Mouse (Mus musculus) cerebellum, postnatal 4 days (tissue): ENCODE measurements at regions not wholly inside any gene's neighbourhood (a gene's known extent, or its start where the extent isn't known, plus 50 kb on each side); places are given as distances from the start of the nearest gene placed in this dataset.

ENCODE experiments used
- DNase-seq, 2 experiments: peaks; one replicate each; pipeline ENCODE4 v3.0.0; 2022; ENCODE audit warnings: low spot score in 2 of 2, mixed read lengths in 1 of 2

DNA sequence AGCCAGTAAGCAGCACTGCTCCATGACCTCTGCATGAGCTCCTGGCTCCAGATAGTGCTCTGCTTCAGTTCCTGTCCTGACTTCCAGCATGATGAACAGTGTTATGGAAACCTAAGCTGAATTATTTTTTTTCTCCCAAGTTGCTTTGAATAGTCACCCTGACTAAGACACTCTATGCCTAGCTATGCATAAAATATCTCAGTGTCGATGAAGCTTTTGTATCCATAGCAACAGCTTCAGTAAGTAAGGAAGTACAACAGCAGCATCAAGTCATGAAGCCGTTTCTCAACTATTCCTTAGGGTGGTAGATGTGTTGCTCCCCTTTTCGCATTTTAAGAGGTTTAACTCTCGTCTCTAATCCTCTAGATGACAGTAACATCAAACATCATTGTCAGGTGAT lies 228.4 kb upstream of the Gpc5 start:
- DNase-seq, result no peak

DNA sequence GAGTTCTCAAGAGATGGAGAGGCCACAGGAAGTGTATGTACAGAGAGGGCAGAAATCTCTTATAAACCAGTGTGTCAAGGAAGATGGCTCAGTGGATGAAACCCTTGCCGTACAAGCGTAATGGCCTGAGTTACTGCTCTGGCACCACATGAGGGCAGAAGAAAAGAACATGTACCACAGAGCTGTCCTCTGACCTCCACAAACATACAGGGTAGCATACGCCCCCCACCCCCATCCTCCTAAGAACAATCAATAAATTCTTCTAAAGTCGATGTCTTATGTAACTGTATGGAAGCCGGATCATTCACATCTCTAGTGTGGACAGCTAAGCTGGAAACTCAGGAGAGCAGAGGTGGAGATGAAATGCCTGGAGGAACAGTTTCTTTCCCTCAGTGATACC lies 227.9 kb upstream of the Gpc5 start:
- DNase-seq, result no peak

DNA sequence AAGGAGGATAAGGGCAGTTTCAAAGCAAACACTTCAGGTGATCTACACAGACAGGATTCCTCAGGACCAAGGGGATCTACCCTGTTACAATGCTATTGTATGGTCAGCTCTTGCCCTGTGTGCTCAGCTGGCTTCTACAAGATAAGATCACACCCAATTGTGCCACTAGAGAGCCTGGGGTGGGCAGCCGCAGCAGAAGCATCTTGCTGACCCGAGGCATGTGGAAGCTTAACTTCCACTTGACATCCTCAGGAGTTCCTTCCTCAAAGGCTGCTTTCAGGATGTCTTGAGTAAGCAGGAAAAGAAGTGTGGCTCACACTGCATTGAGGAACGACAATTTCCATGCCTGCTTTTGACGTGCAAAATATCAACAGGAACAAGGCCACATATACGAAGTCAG lies 222.8 kb upstream of the Gpc5 start:
- no peak for DNase-seq

DNA sequence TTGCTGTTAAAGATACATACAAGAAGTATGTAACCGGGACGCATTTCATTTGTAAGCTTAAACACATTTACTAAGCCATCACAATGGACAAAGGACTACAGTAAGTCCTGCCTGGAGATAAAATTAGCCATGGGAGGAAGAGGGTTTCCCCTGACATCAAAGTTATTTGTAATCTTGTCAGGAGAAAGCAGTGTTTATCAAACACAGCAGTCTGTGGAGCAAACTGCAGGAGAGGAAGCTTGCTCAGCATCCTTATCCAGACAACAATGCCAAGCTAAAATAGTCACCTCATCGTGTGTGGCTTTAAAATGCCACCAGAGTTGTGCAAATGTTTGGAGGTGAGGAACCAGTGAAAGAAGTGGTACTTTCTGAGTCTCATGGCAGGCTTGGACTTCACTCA lies 216.9 kb upstream of the Gpc5 start:
- DNase-seq, result no peak

DNA sequence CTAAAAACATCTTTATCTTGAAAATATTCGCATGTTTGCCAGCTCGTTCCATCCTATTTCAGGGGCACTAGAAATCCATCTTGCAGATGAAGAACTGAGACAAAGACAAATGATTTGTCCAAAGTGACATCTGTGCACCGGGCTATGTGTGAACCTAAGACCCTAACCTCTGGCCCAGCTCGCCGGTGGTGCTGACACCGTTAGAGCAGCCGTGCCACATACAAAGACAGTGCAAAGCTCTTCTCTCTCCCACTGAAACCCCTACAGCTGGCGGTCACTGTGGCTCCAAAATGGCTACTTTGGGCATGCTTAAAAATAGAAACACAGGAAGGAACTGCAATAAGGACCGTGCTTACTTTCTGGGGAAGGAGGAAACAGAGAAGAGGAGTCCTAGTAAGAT lies 215.6 kb upstream of the Gpc5 start:
- no peak for DNase-seq

DNA sequence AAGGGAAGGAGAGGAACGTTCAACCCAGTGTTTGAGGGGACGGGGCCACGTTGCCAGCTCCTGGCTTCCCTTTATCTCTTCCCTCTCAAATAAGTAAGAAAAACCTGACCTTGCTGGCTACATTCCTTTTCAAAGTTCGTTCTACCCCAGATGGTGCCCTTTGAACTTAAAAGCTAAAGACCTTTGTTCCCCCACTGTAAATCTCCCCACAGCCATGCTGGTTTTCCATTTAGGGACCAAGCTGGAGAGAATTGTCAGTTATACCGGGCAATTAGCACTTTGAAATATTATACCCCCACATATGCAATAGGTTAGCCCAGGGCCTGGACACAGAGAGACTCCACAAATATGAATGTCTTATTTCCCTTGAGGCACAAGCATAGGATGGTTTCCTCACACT lies 214.5 kb upstream of the Gpc5 start:
- no peak for DNase-seq

DNA sequence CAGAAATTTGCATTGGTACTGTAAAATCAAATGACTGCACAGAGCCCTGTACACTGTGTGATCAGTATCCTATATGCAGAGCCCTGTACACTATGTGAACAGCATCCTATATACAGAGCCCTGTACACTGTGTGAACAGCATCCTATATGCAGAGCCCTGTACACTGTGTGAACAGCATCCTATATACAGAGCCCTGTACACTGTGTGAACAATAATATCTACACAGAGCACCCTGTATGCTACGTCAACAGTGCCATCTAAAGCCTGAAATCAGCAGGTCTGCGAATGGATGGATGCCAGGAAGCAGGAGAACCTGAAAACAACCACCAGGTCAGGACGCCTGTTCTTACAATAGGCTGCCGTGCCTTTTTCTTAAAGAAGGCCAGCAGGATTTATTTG lies 211.7 kb upstream of the Gpc5 start:
- no peak for DNase-seq

DNA sequence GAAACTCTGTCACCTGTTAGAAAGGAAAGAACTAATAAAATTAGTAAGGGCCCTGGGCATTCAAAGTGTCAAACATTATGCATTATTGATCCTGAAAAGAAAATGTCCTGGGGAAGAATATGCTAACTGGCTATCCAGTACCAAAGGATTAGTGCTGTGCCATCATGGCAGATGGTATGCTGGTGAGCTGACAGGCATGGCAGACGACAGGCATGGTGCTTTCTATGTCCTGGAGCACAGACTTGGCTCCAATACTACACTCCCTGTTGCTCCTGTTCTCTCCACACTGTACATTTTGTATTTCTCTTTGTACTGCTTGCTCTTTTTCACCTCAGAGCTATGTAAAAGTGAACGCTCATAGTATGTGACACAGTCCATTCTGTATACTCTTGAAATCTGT lies 187.9 kb upstream of the Gpc5 start:
- DNase-seq, result no peak

DNA sequence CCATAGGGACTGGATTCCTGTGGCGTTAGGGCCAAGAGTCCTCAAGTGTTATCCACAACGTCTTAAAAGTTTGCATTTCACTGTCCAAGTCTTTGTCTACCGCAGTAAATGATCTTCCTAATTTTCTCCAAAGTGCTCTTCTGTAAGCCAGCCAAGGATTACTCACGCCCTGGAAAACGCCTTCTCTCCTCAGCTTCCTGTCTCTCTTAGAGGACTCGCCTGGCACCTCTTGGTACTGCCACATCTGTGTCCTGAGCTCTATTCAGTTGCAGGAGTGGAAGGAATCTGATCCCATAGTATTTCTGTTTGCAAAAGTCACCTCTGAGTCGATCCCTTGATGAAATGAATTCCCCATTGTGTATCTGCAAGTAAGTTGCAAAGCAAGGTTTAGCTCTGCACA lies 179.7 kb upstream of the Gpc5 start:
- no peak for DNase-seq

DNA sequence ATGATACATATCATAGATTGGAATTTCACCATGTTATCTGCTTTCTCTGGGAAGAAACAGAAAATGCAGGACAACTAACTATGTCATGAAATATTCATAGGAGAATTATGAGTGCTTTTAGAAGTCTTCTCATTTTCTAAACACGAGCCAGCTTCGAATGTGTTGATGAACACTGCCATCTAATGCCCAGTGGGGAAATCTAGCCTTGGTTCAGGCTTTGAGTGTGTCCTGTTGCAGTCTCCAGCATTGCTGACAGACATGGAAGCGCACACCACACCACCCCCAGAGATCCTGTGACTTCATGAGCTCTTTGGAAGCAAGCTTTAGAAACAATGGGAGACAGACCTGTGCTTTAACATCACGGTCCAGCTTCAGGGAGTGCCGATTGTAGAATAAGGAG lies 178.8 kb upstream of the Gpc5 start:
- no peak for DNase-seq

DNA sequence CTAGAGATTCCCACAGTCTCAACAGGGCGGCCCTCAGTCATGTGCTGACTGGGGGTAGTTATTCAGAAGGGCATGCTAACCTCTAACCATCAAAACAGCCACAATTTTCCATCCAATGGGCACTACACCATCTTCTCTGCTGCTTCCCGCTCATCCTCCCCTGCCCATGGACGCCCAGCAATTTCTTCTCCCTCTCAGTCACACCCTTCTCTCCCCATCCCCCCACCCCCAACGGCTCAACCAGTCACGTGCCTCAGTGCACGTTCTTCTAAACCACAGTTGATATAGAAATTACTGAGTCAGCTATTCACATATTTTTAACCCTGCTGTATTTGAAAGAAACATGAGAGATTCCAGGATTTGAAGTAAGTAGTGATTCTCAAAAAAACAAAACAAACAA lies 146.3 kb upstream of the Gpc5 start:
- DNase-seq, result no peak

DNA sequence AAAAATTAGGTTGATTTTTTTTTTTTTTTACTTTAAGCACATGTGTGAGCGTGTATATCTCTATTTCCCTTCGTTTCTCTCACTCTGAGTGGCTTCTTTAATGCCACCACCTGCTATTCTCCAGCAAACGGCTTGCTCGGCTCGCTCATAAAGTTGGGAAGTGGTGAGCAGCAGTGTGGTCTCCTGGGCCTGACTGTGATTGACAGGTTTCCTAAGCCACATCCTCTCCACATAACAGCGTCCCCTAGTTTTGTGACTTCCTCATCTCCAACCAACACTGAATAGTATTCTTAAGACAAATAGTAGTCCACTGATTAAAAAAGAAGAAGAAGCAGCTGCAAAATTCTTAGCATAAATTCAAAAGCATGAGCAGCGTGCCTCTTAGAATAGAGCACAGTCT lies 145.7 kb upstream of the Gpc5 start:
- no peak for DNase-seq

DNA sequence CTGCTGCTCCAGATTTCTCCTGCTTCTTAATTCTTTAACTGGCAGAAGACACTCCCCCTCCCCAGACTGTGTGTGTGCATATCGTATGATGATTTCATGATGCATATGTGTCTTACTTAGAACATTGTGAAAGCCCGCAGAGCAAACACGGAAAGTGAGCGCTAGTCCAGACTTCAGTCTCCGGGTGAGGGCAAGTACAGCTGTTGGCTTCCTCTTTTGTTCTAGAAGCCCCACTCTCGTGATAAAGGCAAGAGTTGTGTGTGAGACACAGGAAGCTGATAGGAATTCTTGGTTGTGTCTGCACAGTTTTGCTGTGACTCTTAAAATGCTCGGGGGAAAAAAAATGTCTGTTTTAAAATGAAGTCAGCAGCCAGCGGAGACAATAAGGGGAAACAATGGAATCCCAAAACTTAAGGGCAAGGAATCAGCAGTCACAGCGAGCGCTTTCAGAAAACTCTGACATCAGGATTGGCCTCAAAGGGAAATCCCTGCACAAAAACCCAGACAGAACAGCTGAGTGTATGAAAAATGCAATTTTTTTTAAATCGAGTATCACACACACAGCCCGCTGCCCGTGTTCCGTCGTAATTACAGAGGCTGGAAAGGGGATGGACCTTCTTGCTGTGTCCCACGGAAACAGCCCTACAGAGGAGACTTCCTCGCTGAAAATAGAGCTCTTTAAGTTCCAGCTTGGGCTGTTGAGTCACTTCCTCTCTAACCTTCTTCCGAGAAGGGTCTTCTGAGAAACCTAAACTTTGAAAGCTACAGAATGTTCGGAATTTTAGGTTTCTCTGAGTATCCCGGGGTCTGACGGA lies 143.5 kb upstream of the Gpc5 start:
- DNase-seq, result no peak

DNA sequence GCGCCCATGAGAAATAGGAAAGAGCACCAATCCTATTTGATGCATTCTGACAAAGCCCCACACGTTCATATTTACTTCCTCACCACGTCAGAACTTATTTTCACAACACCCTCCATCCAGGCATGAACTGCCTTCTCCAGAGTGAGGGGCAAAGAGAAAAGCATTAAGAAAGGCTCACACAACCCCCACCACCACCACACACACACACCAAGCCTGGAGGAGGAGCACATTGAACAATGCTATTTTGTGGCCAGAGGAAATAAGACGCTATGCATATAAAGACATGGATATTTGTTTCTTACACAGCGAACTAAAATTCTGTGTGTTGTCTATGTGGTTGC lies 142.9 kb upstream of the Gpc5 start:
- DNase-seq, result no peak

DNA sequence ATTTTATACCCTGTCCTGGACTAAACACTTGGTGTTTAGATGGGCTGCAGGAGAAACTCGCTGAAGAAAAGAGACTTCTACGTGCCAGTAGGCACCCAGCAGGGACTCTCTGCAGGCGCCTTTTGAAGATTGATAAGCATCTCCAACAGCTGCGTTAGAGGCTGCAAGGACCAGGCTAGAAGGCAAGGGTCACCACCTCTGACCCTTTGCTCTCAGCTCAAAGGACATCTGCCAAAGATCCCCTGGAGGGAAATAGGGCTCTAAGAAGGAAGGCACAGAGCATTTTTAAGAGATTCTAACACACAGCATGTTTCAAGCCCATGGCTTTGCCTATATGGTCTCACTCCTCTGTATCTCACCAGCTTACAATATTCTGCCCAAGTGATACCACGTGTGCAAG lies 139.7 kb upstream of the Gpc5 start:
- no peak for DNase-seq

DNA sequence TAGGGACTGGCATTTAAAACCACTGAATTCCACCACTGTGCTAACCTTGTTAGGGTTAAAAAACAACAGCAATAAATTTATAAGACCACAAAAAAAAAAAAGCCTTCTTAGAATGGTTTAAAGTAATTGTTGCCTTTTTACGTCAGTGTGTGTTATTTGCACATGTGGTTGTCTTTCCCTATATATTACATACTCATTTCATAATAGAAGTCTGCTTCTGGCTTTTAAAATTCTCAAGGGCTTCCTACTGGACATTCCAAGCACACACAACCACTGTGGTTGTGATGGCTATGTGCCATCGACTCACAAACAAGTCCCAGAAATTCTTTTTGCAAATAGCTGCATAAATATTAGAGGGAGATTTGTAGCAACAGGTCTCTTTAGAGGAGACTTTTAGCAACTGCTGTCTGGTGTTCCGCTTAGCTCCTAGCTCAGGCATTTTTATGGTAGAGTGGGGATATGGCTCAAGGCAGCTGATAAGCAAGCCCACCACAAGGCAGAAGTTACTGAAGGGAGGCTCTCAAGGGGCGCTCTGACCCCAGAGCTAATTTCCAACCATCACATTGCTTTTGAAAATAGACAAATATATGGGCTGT lies 138.8 kb upstream of the Gpc5 start:
- DNase-seq, result no peak

DNA sequence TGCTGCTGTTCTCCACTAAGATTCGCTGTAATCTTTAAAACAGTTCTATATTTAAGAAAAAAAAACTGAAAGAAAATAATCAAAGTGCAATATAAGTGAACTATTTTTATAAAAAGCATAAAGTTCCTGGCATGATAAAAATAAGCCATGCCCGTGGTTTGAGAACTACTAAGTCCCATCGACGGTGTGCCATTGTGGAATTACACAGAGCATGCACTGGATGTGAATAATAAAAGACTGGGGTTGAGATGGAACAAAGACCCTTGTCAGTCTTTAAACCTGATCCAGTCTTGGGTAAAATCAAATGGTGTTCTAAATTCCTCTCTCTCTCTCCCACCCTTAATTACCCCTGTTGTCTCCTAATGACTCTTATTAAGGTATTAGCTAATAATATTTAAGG lies 137.7 kb upstream of the Gpc5 start:
- no peak for DNase-seq

DNA sequence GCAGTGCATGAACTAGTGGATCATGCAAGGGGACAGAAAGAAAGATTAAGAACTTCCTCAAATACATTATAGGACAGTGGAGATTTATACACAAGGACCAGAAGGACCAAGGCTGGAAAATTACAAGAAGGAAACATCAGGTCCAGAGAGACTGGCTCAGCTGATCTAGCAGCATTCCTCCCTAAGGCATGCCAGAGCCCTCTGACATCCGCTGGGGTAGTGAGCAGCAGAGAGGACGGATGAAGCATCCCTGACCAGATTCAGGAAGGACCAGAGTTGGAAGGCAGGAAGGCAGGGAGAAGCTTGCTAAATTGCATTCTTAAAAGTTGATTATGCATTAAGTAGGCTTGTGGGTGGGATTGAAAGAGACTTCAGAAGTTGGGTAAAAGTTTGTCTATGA lies 136.4 kb upstream of the Gpc5 start:
- DNase-seq, result no peak

DNA sequence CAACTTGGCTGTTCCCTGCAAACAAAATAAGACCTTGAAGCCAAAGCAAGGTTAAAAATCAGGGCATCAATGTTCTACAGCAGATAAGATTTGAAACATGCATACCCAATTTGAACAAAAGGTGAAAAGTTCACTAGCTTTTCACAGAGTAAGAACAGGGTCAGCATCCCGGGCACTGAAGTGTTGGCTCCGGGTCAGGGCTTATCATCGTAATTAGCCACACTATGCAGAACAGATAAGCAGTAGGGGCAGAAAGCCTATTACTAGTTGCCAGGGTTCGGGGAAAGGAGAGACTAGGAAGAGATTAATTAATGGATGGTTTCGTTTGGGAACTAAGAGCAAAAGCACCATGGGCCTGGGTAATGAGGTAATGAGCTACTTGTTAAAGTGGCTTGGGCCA lies 131.7 kb upstream of the Gpc5 start:
- no peak for DNase-seq

DNA sequence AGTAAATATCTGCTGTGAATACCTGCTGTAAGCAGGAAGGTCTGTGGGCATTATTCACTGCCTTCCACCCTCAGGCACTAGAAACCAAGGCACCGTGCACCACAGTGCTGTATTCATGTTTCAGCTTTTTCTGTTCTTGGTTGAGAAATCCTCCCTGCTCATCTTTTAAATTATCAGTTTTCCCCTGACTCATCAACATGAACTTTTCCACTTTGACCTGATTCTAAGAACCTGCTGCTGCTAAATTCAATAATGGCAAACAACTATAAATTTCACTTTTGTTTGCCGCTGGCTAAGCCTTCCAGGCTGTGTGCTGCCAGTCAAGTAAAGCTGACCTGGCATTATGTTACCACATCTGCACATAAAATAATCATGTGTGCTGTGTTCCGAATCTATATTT lies 126.1 kb upstream of the Gpc5 start:
- no peak for DNase-seq

DNA sequence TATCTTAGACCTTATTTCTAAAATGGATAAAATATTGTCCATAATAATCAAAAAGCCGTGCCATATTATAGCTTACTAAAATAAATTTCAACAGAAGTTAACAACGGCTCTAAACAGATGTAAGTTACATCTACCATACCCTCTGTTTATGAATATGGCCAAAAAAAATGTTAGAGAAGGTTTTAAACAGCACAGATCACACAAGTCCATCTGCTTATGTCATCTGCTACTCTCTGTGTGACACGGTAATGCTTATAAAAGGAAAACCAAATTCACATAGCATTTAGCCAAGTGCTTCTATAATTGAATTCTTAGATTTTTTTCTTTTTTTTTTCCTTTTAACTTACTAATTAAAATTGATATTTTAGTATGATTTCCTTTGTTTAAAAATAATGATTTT lies 123.0 kb upstream of the Gpc5 start:
- no peak for DNase-seq

DNA sequence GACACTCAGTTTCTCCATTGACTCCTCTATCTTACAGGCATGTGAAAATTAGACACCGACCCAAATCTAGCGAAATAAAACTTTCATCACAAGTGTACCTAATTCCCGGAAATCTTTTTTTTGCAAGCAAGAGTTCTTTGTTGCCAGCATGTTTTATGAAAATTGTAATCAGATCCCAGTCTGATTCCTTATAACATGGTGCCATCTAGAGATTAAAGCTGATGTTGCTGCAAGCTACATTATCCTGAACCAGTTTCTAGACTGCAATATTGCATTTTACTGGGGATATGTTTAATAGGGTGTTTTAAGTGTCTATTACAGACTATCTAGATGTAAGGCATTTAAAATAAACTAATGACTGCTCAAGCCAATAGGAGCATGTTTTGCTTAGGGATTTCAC lies 110.9 kb upstream of the Gpc5 start:
- no peak for DNase-seq

DNA sequence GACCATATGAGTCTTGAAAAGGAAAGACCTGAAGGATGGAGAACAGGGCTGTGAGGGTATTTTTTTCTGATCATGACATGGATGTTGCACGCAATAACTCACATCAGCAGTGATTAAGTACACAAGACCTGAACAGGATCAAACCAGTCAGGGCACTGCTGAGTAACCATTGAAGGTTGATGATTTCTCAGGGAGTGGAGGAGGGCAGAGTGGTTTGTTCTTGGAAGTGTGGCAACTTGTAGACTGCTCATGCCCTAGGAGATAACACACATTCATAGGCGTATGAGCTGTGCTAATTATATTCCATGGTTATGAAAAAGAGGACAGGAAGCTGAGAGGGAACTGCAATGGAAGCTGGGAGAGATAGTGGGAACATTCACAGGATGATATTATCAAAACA lies 88.8 kb upstream of the Gpc5 start:
- DNase-seq, result no peak
